Mouse (Mus musculus) layer of hippocampus, adult 18-20 months (tissue): ENCODE data around the gene Arhgap19. TPM values are rescaled to one million over a fixed set of nuclear protein-coding genes. Genes with fewer than 3 reads are reported as not detected.
A peak's percentile ranks its signal among the peaks of the same experiment; 100 is the strongest.
"Not testable (repeated sequence)": the region's sequence is repeated elsewhere in the genome, so short reads cannot be mapped to it uniquely, and the experiment has no call there.

Experiments
- DNase-seq, 2 experiments: peaks; one replicate each; pipeline ENCODE4 v3.0.0; 2022; ENCODE audit warnings: low spot score in 2 of 2
- long read RNA-seq: library from polyadenylated mRNA; stranded (forward); transcript quantifications from one replicate; pipeline ENCODE4 v2.0.0, GENCODE M21; 2021
- total RNA-seq, 2 experiments: library from RNA; stranded (reverse); gene quantifications; 2 replicates each; pipeline ENCODE4 v1.2.3; 2021

Arhgap19 gene
- 1 to 10 TPM; 2.6 to 2.9 TPM for total RNA-seq
- long read RNA-seq, full-length matches to known transcripts = 2 of 4 reads
- long read RNA-seq, partial matches to known transcripts = 1 of 4 reads
- long read RNA-seq, other reads (novel, unspliced or antisense) = 1 of 4 reads

DNA sequence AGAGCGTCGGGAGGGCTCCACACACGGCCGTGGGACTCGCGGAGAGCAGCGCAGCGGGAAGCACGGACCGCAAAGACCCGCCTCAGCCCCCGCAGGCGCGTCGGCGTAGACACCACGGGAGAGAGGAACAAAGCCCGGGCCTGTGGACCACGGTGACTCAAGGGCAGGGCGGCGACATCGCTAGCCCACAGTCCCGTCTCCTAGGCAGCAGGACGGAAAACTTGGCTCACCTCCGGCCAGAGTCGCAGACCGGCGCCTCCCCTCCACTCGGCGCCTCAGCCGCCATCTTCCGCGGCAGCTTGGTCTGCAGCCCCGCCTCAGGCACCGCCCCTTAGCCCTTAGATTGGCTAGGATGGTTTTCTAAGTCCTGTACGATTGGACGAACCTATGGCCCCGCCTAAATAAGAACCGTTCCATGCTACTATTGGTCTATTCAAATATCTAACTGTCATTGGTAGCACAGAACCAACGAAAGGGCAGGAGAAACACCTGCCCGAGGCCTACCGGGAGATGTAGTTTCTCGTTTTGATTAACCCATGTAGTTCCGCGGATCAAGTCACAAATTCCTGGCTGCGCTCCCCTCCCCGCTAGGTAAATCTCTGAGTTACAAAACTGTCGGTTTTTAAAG, at the start of gene Arhgap19:
Gene Arhgap19 (minus strand): TSS at position 306 of the 628 bp plus-strand sequence.
- DNase-seq = peak; percentile 85 to 95

DNA sequence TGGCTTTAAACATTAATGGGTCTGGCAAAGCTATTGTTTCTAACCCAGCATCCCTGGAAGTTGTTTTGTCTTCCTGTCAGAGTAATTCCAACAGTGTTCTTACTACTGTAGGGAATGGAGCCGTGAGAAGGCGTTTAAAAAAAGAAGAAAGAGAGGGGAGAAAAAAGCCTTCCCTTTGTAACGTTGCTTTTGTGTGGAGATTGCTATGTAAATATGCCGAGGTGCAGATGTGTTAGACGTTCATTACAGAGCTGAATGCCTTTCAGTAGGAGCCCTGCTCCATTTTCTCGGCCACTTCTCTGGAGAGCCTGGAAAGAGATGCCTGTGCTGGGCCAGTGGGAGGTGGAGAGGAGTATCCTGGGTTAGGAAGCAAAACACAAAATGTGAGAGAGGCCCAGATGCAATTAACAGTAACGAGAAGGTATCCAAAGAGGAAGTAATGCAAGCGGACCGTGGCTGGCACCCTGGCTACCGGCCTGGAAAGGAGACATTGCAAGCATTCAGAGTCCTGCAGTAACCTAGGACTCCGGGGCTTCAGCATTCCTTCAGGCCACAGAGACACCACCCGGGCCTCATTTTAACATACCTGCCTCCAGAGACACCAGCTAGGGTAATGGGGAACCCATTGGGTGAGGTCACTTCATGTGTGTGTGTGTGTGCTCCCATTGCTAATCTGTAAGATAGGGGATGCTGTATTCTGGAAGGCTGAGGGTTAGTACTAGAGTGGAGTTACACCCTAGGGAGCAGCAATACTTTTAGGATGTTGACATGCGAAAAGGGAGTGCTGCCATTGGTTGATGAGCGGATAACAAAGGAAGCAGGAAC, 49.1 kb upstream of the Arhgap19 start:
- no peak for DNase-seq

DNA sequence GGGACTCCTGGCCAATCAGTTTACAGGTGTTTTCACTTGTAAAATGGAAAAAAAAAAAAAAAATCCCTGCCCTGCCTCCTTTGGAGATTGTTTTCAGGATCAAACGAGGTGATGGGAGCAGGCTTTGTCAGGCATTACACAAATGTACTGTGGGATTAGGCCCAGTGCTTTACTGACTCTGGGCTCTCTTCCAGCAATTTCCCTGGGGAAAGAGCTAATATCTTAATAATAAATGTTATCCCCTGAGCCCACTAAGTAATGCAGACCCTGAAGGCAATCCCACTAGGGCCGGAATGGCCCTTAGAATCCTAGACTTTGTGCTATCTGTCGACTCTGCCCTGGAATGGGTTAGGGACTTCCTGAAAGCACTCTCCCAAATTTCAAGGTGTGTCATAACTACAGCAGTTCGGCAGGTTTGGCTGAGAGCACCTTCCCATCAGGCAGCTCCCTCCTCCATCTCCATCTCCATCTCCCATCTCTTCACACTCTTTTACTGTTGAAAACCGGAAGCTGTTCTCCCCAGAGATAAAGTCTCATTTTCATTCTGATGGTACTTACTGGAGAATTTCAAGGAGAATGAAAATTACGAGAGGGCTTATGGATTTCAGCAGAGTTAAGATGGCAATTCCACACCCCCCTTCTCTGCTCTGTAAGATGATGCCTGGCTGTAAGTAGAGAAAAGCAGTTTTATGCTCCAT, 48.3 kb upstream of the Arhgap19 start:
- DNase-seq = no peak

- DNase-seq = peak; percentile 82 to 91
These were observed 46.4 kb upstream of the Arhgap19 start, which contains the start of gene Frat2 for GRCm38 (mm10) chr19:41847992-41848851. Frat2 (minus strand) TSS chr19:41848132.

- not testable (repeated sequence) for DNase-seq
These were observed 45.8 kb upstream of the Arhgap19 start for GRCm38 (mm10) chr19:41847614-41847991.

- DNase-seq = peak; percentile 30 to 35
These were observed 45.3 kb upstream of the Arhgap19 start for GRCm38 (mm10) chr19:41847091-41847581.

- no peak for DNase-seq
These were observed 44.7 kb upstream of the Arhgap19 start for GRCm38 (mm10) chr19:41846366-41847090.

GRCm38 (mm10) chr19:41844345-41844744, 42.5 kb upstream of the Arhgap19 start:
- DNase-seq = no peak

GRCm38 (mm10) chr19:41842706-41843105, 40.9 kb upstream of the Arhgap19 start:
- DNase-seq = no peak

DNA sequence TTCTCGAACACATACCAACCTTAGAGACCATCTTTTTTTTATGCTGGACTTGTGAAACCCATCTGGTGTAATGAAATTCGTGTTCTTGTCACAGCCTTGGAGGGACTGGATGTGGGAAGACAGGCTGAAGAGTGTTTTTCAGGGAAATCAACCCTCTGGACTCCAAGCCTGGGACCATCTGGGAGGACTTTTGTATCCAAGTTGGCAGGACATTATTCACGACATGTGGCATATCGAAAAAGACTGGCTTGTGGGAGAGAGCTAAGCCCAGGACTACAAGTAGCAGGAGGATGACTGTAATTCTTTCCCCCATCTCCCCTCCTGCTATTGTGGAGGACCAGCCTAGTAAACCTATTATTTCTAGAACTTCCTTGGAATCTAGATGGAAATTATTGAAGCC, 40.3 kb upstream of the Arhgap19 start:
- DNase-seq = no peak

GRCm38 (mm10) chr19:41841105-41841750, 39.4 kb upstream of the Arhgap19 start:
- no peak for DNase-seq

GRCm38 (mm10) chr19:41839685-41840084, 37.8 kb upstream of the Arhgap19 start:
- DNase-seq = no peak

GRCm38 (mm10) chr19:41838808-41839207, 37.0 kb upstream of the Arhgap19 start:
- DNase-seq = no peak

GRCm38 (mm10) chr19:41837917-41838261, 36.0 kb upstream of the Arhgap19 start:
- no peak for DNase-seq

GRCm38 (mm10) chr19:41837194-41837916, 35.5 kb upstream of the Arhgap19 start:
- DNase-seq = no peak

- DNase-seq = no peak
These were observed 34.9 kb upstream of the Arhgap19 start for GRCm38 (mm10) chr19:41836719-41837118.

DNA sequence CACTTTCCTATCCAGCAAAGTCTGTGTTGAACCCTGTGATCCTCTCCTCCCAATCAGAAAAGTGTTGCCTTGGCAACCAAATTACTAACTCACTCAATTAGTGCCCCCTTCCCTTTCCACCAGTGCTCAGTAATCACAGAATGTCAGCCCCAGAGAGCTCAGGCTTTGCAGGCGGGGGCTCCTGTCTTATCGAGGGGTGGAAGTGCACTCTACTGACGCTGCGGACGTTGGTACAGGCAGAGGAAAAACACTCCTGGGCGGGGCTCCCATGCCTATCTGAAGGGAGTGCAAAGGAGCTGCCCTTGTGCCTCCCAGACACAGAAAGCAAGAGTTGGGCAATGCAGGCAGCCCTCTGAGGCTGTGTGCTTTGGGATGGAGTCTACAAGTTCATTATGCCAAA, 34.0 kb upstream of the Arhgap19 start:
- peak; percentile 57 to 77 for DNase-seq

DNA sequence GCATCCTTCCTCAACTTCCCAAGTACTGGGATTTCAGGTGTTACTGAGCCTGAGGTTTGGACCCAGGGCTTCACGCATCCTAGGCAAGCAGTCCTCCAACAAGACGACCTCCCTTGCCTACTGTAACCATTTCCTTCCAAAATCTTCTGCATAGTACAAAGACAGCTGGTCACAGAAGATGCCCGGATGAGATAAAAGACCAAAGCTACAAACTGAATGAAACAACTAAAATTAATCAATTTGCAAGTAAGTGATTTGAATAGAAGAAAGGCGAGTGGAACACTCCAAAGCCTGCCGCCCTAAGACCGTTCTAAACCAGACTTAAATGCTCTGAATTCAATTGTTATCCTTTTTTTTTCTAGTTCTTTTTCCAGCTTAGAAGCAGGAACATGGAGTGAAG, 33.6 kb upstream of the Arhgap19 start:
- DNase-seq = no peak
